Mouse (Mus musculus) gastrocnemius, postnatal 4 days (tissue): ENCODE results near the gene Tspear. TPM values are rescaled to one million over a fixed set of nuclear protein-coding genes. Genes with fewer than 3 reads are reported as not detected.
A peak's percentile ranks its signal among the peaks of the same experiment; 100 is the strongest.
"Not testable (repeated sequence)": the region's sequence is repeated elsewhere in the genome, so short reads cannot be mapped to it uniquely, and the experiment has no call there.

Experiments
- DNase-seq, 2 experiments: peaks; one replicate each; pipeline ENCODE4 v3.0.0; 2021 to 2022; ENCODE audit warnings: low spot score in 2 of 2, mixed read lengths in 2 of 2
- long read RNA-seq, 2 experiments: library from polyadenylated mRNA; stranded (forward); transcript quantifications; one replicate each; pipeline ENCODE4 v2.0.0; 2021
- total RNA-seq, 2 experiments: library from RNA; stranded (reverse); gene quantifications; 2 replicates each; pipeline ENCODE4 v1.2.3; 2021

The Tspear gene
- total RNA-seq, result not detected
- long read RNA-seq, experiment 1, result 0 reads
- long read RNA-seq, experiment 2, result 0 reads

DNA sequence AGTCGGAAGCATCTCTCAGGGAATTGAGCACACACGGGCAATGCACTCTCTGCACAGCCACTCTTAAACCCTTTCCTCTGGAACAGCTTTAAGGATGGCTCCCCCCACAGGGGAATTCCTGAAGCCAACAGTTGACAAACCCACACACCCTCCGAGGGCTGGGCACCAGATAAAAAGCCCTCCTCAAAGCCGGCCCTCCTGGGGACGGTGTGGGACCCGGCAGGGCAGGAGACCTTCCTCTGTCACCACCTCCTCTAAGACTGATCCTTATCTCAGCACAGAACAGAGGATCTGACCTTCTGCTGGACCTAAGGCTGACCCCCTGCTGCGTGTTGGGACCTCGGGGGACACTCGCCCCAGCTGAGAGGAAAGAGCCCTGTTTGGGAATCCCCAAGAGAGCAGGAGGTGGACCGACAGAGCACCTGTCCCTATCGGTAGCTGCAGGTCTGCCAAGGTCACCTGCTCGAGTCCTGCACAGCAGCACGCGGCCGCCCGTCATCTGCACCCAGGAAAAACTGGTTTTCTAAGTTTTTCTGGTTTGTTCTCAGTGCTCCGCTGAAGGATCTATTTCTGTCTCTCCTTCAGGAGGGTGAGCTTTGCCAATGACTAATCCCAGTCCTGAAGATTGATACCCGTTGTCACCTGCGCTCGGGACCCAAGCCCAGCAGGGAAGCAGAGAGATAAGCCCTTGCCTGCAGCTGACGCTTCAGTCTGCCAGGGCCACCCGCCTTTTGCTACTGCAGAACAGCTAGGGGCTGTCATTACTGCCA is at the start of gene Tspear:
Gene Tspear, plus strand, starts transcription at position 675 of the 770 bp plus-strand sequence.
- DNase-seq, result no peak

DNA sequence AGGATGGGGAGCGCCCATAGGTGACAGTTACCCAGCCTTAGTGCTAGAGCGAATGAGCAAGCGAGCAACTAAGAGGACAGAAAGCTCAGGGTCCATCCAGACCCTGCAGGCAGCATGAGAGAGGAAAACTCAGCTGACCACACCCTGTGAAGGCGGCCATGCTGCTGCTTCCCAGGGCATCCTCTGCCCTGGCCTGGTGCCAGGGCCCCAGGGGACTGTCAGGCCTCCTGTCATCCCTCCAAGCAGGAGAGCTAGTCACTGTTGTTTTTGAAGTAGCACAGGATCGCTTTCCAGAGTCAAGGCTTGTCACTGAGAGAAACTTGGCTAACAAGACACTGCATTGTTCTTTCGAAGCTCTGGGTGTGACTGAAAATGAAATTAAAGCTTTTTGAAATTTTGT is 47.4 kb upstream of the Tspear start:
- DNase-seq, result no peak

DNA sequence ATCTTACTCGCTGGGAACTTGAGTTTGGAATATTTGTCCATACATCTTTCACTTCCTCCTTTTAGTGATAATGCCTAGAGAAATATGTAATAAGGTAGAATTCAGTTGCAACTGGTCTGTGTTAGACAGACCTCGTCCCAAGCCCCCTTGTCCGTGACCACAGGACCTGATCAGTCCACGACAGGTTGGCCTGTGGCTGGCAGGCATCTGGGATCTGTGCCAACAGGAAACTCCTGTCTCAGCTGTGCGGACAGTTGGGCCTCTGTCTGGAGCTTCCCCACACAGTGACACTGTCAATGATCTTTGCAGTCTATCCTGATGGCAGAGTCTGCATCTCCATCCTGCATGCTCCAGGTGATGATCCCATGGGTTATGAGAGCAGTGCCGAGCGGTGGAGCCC is 43.2 kb upstream of the Tspear start:
- DNase-seq, result no peak

DNA sequence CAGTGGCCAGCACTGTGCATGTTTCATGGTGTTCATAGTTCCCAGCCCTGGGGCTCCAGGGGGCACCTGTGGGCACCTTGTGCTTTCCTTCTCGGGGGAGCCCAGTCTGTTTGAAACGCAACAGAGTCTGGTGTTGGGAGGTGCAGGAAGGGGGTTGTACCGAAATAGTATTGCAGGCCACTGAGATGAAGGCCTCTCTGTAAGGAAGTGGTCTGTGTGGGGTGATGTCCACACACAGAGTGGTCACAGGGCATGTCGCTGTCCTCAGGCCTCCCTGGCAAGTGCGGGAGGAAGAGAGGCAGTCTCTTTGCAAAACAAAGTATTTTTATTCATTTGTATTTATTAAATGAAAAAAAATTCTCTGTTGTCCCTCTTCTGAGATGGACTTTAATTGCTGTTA is 40.8 kb upstream of the Tspear start:
- DNase-seq, result no peak

DNA sequence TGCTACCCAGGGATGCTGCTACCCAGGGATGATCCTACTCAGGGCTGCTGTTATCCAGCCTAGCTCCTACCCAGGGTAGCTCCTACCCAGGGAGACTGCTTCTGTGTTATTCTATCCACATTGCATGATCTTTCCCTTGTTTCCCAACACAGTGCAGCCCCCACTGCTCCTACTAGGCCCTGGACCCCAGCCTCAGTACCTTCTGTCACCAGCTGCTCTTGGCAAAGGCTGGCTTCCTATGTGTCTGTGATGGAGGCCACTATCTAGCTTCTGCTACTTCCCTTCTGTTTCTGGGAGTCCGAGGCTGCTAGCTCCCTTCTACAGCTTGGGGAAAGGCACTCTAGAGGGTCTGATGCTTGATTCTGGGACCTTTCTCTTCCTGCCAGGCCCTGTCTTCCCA is 38.9 kb upstream of the Tspear start:
- no peak for DNase-seq

DNA sequence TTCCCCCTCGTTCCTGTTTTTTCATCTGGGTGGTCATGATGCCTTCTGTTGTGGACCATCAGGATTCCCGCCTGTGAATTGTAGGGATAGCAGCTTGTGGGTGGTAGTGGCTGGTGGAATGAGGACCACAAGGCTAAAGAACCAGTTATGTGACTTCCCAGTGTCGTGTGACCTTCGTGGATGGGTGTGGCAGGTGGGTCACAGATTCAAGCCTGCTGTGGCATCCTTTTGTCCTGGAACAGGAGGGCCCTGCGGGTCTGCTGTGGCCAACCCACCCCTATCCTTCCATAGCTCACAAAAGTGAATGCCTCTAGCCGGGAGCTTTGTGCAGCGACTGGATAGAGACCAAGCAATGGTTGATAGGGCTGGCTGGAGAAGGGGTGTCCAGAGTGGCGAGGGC is 38.5 kb upstream of the Tspear start:
- no peak for DNase-seq

DNA sequence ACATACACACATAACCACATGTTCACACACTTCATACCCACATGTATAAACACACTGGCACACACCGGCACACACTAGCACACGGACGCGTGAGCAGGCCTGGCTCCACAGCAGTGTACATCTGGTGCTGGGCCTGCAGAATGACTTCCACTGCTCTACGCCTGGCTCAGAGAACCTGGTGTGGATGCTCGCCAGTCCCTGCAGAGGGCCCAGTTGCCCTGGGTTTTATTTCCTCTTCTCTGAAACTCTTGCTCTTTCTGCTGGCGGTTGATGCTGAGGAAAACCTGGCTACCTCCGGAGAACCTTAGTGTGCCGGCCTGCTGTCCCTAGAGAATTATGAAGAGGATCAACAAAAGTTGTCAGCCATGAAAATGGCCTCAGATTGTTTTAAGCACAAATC is 34.3 kb upstream of the Tspear start:
- no peak for DNase-seq

DNA sequence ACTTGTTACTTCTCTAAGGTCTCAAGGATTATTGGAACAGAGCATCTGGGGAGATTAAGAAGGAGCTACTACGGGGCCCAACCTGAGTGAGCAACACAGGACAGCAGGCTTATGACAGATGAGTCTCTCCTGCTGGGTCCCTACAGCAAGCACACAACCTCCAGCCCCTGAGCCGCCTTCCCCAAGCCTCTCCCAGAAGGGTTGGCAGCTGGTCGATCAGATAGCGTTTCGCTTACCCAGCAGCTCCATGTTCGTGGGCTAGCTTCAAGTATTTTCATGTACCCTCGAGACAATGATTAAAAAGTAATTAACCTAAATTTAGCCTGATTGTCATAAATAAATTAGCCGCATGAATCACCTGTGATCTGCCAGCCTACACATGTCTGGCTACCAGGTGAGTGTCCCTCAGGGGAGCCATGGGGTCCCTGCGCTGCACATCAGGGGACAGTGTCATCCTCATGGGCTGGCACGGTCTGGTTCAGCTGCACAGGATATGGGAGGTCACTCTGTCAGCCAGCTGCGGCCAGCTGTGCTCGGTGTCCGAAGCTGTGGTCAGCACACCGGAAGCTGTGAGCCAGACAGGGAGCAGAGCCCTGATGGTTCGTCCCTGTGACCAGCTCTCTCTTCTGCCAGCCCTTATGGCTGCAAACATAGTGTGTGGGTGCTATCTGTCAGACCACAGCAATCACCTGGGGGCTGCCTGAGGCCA is 27.9 kb upstream of the Tspear start:
- DNase-seq, result no peak

DNA sequence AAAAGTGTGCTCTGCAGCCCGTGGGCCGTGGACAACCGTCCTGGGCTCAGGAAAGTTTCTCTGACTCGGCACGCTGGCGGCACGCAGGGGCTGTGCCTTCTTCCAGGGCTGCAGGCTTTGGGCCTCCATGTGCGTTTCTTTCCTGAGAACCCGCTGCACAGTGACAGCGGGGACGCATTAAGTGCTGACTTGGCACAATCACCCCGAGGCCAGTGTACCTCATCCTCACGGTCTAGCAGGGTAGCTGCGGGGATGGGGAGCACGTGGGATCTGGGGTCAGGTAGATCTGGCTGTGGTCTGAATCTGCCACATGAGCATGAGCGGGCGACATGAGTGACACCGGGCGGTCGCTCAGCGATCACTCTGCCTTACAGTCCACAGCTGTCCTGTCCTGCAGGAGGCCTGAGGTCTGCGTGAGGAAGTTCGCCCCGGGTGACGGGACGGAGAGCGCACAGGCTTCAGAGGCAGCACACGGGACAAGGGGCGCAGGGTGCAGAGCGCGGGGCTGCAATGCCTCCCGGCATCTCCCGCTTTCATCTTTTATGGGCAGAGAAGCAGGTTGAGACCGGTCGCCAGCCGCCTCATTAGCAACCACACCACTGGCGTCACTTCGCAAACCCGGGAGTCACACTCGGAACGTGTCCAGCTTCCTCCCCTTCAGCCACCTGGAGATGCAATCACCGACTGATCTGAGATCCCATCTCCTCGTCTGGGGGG is 22.3 kb upstream of the Tspear start:
- DNase-seq, result no peak

DNA sequence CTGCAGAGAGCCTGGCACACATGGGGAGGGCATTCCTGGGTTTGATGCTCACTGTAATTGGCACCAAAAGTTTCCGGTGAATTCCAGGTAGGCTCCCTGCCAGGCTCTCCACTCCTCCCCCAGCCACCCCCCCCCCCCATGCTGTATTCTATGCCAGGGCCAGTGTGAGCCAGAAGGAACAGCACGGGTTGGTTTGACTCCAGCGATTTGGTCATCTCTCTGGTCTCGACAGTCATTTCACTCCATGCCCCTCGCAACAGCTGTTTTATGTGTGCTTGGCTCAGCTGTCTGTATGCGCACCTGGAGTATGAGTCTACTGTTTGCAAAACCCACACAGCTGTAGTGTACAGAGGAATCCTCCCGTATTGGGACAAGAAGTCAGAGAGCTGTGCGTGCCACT is 20.0 kb upstream of the Tspear start:
- DNase-seq, result peak in 1 of 2 experiments; percentile 22

DNA sequence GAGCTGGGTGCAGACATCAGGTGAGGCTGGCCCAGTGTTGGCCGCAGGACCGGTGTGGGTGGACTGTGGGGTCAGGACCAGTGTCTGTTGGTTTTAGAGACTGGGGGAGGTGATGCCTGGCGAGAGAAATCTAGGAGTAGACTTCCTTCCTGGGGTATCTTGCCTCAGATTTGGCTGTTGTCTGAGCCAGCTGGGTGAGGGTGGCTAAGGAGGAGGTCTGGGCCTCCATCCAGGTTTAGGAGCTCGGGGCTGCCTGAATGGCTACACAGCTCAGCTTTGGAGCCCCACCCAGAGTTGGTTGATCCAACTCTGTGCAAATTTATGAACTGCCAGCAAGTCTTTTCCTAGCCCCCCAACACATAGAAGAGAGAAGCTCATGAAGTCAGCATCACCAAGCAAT is 19.0 kb upstream of the Tspear start:
- DNase-seq, result peak in 1 of 2 experiments; percentile 11

DNA sequence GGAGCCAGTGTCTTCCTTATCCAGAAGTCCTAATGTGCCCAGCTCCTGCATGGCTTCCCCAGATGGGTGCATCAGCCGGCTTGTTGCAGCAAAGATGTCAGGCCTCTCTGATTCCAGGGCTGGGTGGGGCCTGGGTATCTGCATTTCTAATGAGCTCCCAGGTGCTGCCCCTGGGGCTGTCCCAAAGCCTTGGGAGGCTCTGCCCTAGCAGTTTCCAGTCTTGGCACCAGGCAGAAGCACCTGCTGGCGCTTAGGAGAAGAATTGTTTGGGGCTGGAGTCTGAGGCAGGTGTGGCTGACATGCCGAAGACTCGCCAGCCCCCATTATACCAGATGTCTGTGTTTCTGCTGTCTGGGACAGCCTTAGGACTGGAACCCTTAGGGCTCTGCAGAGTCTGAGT is 15.7 kb upstream of the Tspear start:
- DNase-seq, result no peak

DNA sequence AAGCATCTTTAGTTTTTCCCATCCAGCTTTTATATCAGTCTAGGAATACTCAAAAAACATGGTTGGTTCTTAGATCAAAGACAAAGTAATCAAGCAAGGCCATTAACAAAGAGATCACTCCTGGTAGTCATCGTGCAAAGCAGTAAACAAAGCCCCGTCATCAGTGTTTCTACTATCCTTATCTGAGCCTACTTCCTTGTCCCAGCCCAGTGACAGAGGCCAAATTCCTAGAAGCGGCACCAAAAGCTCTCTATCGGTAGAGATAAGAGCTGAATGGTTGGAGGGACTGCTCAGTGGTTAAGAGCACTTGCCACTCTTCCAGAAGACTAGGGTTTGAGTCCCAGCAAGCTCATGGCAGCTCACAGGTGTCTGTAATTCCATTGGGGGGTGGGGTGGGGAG is 14.8 kb upstream of the Tspear start:
- no peak for DNase-seq

DNA sequence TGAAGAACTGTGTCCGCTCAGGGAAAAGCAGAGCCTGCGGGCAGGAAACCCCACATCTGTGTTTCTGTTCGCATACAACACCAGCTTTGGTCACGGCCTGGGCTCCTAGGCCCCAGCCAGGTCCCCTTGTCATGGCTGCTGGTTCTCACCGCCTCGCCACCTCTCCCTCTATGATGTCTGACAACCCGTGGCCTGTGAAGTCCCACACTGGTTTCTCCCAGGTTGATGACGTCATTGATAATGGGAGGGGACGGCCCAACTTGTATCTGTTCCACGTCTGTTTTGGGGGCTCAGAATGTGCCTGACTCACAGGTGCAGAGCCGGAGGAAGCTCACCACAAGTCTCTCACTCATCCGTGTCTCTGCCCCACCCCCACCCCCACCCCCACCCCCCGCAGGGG is 12.6 kb upstream of the Tspear start:
- DNase-seq, result no peak

DNA sequence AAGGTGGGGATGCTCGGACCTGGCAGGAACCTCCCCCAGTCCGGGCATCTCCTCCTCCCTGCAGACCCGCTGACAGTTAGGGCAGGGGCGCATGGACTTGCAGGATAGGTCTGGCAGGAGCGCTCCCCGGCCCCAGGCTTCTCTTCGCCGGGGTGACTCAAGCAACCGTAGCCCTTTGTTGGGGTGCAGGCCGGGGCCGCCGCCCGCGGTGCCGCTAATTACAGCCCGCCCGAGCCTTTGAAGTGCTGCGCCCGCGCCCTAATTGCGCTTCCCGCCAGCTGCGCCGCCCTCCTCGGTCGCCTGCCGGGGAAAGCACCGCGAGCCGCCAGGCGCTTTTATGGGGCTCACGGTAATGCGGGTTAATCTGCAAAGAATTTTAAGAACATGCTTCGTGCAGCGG is 8.8 kb upstream of the Tspear start:
- no peak for DNase-seq

DNA sequence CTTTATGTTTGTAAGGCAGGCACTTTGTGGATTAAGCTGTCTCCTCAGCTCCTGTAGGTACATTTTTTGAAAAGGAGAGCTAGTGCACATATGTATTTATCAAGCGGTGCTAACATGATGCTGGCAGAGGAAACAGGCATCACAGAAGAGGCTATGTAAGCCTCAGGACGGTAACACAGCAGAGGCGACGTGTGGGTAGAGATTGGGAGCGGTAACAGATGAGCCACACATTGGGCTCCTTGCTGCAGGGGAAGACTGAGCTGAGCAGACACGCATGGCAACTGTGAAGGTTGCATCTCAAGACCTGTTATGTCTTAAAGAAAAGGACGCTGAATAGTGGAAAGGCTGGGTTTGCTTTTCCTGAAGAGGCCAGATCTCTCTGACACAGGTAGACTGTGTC is 3.4 kb upstream of the Tspear start:
- no peak for DNase-seq

DNA sequence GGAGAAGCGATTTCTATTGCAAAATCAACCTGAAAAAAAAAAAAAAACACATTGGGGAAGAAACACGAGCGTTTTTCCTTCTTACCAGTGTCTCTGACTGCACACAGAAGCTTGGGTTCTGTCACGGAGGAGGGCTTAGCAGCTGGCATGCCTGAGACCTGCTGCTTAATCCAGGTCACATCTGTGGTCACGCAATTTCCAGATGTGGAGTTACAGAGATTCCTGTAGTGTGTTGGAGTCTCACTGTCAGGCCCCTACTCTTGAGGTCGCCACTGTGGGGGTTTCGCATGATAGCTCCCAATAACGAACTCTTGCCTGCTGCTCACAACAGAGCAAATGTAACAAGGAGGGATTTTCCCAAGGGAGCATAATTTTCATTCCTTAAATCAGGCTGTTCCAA is 2.2 kb upstream of the Tspear start:
- DNase-seq, result no peak

DNA sequence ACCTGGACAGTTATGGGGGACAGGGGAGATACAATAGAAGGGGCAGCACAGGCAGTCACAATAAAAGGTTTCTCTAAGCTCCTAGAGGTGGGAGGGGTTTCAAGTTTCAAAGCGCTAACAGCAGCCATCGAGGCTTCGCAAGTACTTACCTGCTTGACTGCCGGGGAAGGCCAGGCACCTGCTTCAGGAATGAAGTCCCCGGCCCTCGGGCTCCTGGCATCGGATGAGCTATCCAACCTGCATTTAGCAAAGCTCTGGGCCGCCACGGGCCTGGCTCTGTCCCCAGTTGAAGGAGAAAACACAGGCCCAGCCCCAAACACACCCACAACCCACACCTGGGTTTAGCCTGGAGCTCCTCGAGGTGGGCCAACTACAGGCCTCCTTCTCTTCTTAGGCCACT is 652 bp downstream of the Tspear start:
- no peak for DNase-seq

DNA sequence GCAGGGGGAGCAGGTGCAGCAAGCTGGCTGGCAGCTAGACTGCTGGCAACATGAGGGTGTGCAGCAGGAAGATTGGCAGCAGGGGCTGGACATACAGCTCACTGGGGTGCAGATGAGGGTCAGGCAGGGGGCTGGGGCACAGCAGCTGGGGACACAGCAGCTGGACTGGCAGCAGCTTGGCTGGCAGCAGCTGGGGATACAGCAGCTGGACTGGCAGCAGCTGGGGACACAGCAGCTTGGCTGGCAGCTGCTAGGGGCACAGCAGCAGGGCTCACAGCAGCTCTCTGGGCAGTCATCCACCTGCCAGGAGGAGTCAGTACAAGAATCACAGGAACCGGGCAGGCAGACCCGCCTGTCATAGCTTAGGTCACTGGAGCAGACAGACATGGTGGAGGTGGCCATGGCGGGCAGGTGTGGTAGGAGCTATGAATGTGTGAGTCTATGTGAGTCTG is 4.0 kb downstream of the Tspear start, which contains the start of gene Gm19402:
Gene Gm19402, minus strand, starts transcription at position 402 of the 452 bp plus-strand sequence.
- not testable (repeated sequence) for DNase-seq

DNA sequence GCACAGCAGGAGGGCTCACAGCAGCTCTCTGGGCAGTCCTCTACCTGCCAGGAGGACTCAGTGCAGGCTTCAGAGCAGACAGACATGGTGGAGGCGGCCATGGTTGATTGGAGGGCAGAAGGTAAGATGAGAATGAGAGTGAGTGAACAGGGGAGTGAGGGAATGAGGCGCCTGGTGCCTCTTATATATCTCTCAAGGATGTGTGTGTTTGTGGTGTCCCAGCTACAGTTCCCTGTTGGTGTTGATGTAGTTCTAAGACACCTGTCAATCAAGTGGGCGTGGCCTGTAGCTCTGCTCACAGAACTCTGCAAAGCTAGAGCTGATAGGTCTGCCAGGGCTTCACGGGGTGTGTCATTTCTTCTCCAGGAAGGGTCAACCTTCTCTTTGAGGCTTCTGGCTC is 10.8 kb downstream of the Tspear start, which contains the start of gene Gm9508:
Gene Gm9508, minus strand, starts transcription at position 101 of the 400 bp plus-strand sequence.
- DNase-seq, result no peak

DNA sequence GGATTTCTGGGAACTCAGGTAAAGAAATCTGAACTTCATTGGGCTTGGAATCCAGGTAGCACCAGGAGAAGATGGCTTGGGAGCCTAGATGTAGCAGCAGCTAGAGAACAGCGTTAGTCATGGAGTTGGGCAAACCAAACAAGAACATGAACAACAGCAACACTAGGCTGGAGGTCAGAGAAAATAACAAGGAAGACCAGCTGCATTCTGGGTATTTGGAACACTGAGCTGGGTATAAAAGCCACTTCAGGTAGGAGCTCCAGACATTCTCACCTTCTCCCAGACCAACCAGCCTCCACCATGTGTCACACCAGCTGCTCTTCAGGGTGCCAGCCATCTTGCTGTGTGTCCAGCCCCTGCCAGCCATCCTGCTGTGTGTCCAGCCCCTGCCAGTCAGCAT is 20.0 kb downstream of the Tspear start, which contains the start of gene Gm10272:
Gene Gm10272, plus strand, starts transcription at position 301 of the 400 bp plus-strand sequence.
- no peak for DNase-seq

DNA sequence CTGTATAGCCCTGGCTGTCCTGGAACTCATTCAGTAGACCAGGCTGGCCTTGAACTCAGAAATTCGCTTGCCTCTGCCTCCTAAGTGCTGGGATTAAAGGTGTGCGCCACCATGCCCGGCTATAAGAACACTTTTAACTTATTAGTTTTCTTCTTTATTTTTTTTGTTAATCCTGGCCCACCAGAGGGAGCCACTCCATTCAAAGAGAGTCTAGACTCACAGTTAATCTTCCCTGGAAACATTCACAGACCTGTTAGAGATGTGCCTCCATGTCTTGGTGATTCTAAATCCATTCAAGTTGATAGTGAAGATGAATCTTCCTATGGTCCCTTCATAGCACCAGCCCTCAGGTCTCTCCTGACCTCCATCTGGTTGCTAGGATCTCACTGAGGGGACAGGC is 23.5 kb downstream of the Tspear start:
- DNase-seq, result no peak
